Mouse (Mus musculus): ENCODE results near the gene Tulp4. TPM values are rescaled to one million over a fixed set of nuclear protein-coding genes. Genes with fewer than 3 reads are reported as not detected.

Gene Tulp4
- 98.0 TPM for polyA plus RNA-seq (2017; shearing (Covaris generic))

GRCm38 (mm10) chr17:6106361-6107014 is at the start of gene Tulp4:
Gene Tulp4, plus strand, starts transcription at chr17:6106437.

GRCm38 (mm10) chr17:6079287-6080122 is 26.7 kb upstream of the Tulp4 start, which contains the start of the genes Serac1 and Gtf2h5:
Gene Serac1, minus strand, starts transcription at chr17:6079741.
Gene Gtf2h5, plus strand, starts transcription at chr17:6079786.

GRCm38 (mm10) chr17:6256400-6257069 is 150.3 kb downstream of the Tulp4 start, which contains the start of gene Tmem181a:
Gene Tmem181a, plus strand, starts transcription at chr17:6256860.

Other genes with a start within 250 kb of the Tulp4 start
- gene Synj2, start 165.2 kb upstream of the Tulp4 start, polyA plus RNA-seq (2017; shearing (Covaris generic)), result 43.4 TPM
- gene Serac1, start 26.7 kb upstream of the Tulp4 start, polyA plus RNA-seq (2017; shearing (Covaris generic)), result 2.1 TPM
- 53.9 TPM for gene Gtf2h5, start 26.7 kb upstream of the Tulp4 start, polyA plus RNA-seq (2017; shearing (Covaris generic))
- gene Tmem181a, start 150.4 kb downstream of the Tulp4 start, polyA plus RNA-seq (2017; shearing (Covaris generic)), result 8.3 TPM
- gene Dynlt1a, start 211.1 kb downstream of the Tulp4 start, polyA plus RNA-seq (2017; shearing (Covaris generic)), result 3.2 TPM